Mouse (Mus musculus) limb, embryonic 10.5 days (tissue): ENCODE measurements at regions not wholly inside any gene's neighbourhood (a gene's known extent, or its start where the extent isn't known, plus 50 kb on each side); places are given as distances from the start of the nearest gene placed in this dataset.

Experiments
- DNase-seq: peaks from one replicate; pipeline ENCODE4 v3.0.0-alpha.2; 2017; ENCODE audit warnings: low spot score
- H3K27ac ChIP-seq: fragments of 300-500 bp; sonication (generic); 2 replicates; pipeline ENCODE4 v1.5.1; 2016; ENCODE audit warnings: mild to moderate bottlenecking
- H3K27me3 ChIP-seq: fragments of 300-500 bp; sonication (generic); 2 replicates; pipeline ENCODE4 v1.6.1; 2016; ENCODE audit warnings: low read depth, mild to moderate bottlenecking; ENCODE audit not compliant: poor library complexity, severe bottlenecking
- H3K36me3 ChIP-seq: fragments of 300-500 bp; sonication (generic); 2 replicates; pipeline ENCODE4 v1.6.1; 2016; ENCODE audit warnings: mild to moderate bottlenecking, moderate library complexity
- H3K4me1 ChIP-seq: fragments of 300-500 bp; sonication (generic); 2 replicates; pipeline ENCODE4 v1.6.1; 2016
- H3K4me3 ChIP-seq: fragments of 300-500 bp; sonication (generic); 2 replicates; pipeline ENCODE4 v1.5.1; 2016; ENCODE audit warnings: mild to moderate bottlenecking, moderate library complexity
- H3K9me3 ChIP-seq: fragments of 300-500 bp; sonication (generic); replicated peaks from 2 replicates; pipeline ENCODE4 v1.6.1; 2016; ENCODE audit warnings: mild to moderate bottlenecking
- WGBS: fragments of 180-500 bp; shearing (Covaris S2); methylation state at CpG from one replicate; pipeline ENCODE4 v1.1.7; 2016; 5-methylcytosine and 5-hydroxymethylcytosine counted together

- DNase-seq: no peak
- Histone ChIP-seq H3K9me3 (no peaks in the 10 kb centered on the region), H3K27ac (peak overlapping the region; percentile 25; the same call in 1 of the 2 replicates), H3K27me3 (no peaks in the 10 kb centered on the region), H3K36me3 (no peaks in the 10 kb centered on the region), H3K4me3 (no peak overlapping the region), H3K4me1 (peaks cover 72% of the 10 kb centered on the region)
- WGBS: 78% methylated on average over 9 of the region's 9 CpGs
These were observed 335.1 kb downstream of the Rnd3 start for GRCm38 (mm10) chr2:50813568-50814461.

DNA sequence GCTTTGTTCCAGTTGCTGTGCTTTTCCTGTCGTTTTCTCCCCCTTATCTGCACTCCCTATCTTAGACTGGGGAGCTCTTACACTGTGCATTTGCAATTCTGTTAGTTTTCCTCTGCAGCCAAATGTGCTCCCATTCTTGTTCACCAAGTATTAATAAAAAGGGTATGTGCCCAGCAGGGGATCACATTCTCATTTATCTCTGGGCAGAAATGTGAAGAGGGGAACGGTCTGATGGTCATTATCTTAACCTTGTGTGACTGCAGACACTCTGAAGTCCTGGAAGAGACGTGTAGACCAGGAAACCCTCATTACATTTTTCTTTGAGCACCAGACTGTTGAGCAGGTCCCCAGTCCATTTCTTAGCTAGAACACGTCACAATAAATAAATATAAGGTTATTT lies 336.6 kb downstream of the Rnd3 start:
- 35% methylated on average over 4 of the region's 4 CpGs for WGBS
- Histone ChIP-seq H3K27me3 (no peaks in the 10 kb centered on the region), H3K36me3 (no peaks in the 10 kb centered on the region), H3K9me3 (no peaks in the 10 kb centered on the region), H3K4me1 (peaks cover 71% of the 10 kb centered on the region), H3K27ac (peak overlapping the region; percentile 7; the same call in 1 of the 2 replicates), H3K4me3 (no peak overlapping the region)
- DNase-seq: no peak

GRCm38 (mm10) chr2:50810336-50811066 lies 338.4 kb downstream of the Rnd3 start:
- no peak for DNase-seq
- 20% methylated on average over 5 of the region's 5 CpGs for WGBS
- H3K4me3 ChIP-seq: no peak overlapping the region
- H3K27me3 ChIP-seq: no peaks in the 10 kb centered on the region
- peaks cover 55% of the 10 kb centered on the region for H3K4me1 ChIP-seq
- H3K9me3 ChIP-seq: no peaks in the 10 kb centered on the region
- peak overlapping the region; percentile 74 for H3K27ac ChIP-seq
- no peaks in the 10 kb centered on the region for H3K36me3 ChIP-seq

DNA sequence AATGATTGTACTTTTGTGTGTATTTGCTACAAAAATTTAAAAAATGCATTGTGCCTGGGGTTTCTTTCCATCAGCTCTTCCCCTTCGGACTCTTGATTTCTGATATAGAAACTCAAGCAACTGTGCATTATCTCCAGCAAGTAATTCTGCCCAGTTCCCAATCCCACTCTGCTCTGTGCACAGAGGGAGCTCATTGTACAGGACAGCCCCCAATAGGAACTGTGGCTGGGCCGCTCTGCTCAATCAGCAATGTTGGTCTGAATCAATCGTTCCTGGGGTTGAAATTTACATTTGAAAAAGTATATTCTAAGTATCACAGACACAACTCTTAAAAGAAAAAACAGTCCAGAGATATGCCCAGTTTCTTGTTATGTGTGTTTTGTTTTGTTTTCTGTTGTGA lies 339.1 kb downstream of the Rnd3 start:
- WGBS: 67% methylated on average over 3 of the region's 3 CpGs
- no peak for DNase-seq
- Histone ChIP-seq H3K4me3 (no peak overlapping the region), H3K27ac (no peak overlapping the region), H3K4me1 (peaks cover 50% of the 10 kb centered on the region), H3K9me3 (no peaks in the 10 kb centered on the region), H3K27me3 (no peaks in the 10 kb centered on the region), H3K36me3 (no peaks in the 10 kb centered on the region)

GRCm38 (mm10) chr2:50807162-50807960 lies 341.6 kb downstream of the Rnd3 start:
- no peak overlapping the region for H3K4me3 ChIP-seq
- no peak overlapping the region for H3K27ac ChIP-seq
- no peaks in the 10 kb centered on the region for H3K36me3 ChIP-seq
- H3K9me3 ChIP-seq: no peaks in the 10 kb centered on the region
- no peak for DNase-seq
- WGBS: 91% methylated on average over 6 of the region's 6 CpGs
- peaks cover 26% of the 10 kb centered on the region for H3K4me1 ChIP-seq
- H3K27me3 ChIP-seq: no peaks in the 10 kb centered on the region

GRCm38 (mm10) chr2:50805645-50806044 lies 343.3 kb downstream of the Rnd3 start:
- DNase-seq: no peak
- Histone ChIP-seq H3K9me3 (no peaks in the 10 kb centered on the region), H3K27ac (no peak overlapping the region), H3K27me3 (no peaks in the 10 kb centered on the region), H3K4me1 (peaks cover 8% of the 10 kb centered on the region), H3K36me3 (no peaks in the 10 kb centered on the region), H3K4me3 (no peak overlapping the region)
- WGBS: 83% methylated on average over 3 of the region's 3 CpGs

DNA sequence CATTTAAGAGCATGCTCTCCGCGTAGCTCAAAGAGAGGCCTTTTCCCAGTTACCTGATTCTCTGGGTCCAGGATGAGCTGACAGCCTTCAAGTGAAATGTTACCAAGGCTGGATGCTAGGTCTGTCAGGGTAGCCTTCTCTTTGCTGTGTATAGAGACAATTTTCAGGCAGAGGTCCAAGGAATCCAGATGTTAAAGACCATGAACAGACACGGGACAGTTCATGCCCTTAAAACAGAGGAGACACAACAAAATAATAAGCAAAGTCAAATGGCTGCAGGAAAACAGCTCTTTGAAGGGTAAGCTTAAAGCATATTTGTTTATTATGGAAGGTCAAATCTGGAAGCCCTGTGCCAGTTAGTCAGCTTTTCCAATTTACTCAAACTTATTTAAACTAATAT lies 352.8 kb downstream of the Rnd3 start:
- no peak overlapping the region for H3K27ac ChIP-seq
- H3K4me3 ChIP-seq: no peak overlapping the region
- H3K27me3 ChIP-seq: no peaks in the 10 kb centered on the region
- no peak for DNase-seq
- no peaks in the 10 kb centered on the region; the same call in 1 of the 2 replicates for H3K9me3 ChIP-seq
- 0 out of 2 replicates have a peak, but pooled peaks cover 4% of the 10 kb centered on the region for H3K36me3 ChIP-seq
- peaks cover 21% of the 10 kb centered on the region for H3K4me1 ChIP-seq
- 88% methylated on average over 3 of the region's 3 CpGs for WGBS

DNA sequence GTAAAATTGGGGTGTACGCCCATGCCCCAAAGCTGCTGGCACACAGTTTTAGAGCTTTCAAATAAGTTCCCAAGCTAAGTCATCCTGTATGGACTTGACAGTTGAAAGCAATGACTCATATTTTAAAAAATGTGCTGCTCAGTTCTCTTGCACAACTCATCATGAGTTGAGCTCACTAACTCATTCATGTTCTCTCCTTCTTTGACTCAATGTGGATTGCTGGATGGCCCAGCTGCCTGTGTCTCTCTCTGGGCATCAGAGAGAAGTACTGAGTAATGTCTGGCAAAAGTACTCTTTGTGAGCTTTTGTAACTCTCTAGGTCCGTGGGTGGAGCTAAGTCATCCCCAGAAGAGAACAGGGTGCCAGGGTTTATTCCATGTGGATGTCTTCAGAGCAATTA lies 355.3 kb downstream of the Rnd3 start:
- Histone ChIP-seq H3K27me3 (no peaks in the 10 kb centered on the region), H3K27ac (no peak overlapping the region; the same call in 1 of the 2 replicates), H3K4me3 (no peak overlapping the region), H3K4me1 (peaks cover 32% of the 10 kb centered on the region), H3K36me3 (0 out of 2 replicates have a peak, but pooled peaks cover 4% of the 10 kb centered on the region), H3K9me3 (no peaks in the 10 kb centered on the region; the same call in 1 of the 2 replicates)
- WGBS: 79% methylated on average over 2 of the region's 2 CpGs
- DNase-seq: no peak

DNA sequence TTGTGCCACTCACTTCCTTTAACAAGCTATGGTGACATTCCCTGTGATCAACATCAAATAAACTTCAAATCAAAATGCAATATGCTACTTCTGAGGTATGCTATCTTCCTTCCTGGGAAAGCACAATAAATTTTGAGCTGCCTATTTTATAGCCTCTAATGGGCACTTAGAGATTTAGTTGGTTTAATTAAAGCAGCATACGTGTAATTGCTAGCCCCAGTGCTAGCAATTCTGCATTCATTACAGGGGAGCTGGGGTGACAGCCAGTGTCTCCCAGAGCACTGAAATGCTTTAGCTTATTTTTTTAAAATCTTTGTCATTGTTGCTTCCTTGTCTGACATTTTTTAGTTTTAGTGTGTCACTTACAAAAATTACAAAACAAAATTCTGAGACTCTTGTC lies 355.8 kb downstream of the Rnd3 start:
- DNase-seq: no peak
- Histone ChIP-seq H3K4me3 (no peak overlapping the region), H3K27me3 (no peaks in the 10 kb centered on the region), H3K27ac (no peak overlapping the region; the same call in 1 of the 2 replicates), H3K4me1 (peaks cover 35% of the 10 kb centered on the region), H3K36me3 (0 out of 2 replicates have a peak, but pooled peaks cover 4% of the 10 kb centered on the region), H3K9me3 (no peaks in the 10 kb centered on the region; the same call in 1 of the 2 replicates)
- WGBS: 21% methylated on average over 1 of the region's 1 CpGs

DNA sequence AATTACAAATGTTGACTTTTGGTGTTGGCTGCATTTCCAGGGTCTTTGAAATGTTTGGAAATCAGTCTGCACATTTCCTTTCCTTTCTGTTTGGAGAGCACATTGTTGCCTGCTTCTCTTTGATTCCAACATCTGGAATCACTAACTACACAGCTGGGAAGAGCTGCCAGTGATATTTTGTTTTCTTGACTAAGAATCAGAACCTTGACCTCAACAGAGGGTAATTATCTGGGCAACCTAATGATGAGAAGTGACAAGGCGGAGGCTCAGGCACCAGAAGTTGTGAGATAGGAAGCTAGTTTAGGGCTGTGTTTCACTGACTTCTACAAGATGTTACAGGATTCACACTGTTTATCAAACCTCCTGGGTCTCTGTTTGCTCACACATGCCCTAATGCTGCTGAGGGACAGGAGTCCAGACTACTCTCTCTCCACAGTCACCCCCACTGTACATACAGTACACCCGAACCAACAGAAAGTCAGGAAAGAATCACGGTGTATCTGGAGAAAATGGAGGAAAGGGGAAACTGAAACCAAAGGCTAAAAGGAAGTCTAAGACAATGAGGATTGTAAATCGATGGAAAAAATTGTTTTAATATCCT lies 359.8 kb downstream of the Rnd3 start:
- peak; percentile 49 for DNase-seq
- H3K36me3 ChIP-seq: 0 out of 2 replicates have a peak, but pooled peaks cover 4% of the 10 kb centered on the region
- H3K4me3 ChIP-seq: no peak overlapping the region
- WGBS: 45% methylated on average over 4 of the region's 4 CpGs
- peaks cover 28% of the 10 kb centered on the region for H3K4me1 ChIP-seq
- no peaks in the 10 kb centered on the region; the same call in 1 of the 2 replicates for H3K9me3 ChIP-seq
- peak overlapping the region; percentile 72 for H3K27ac ChIP-seq
- no peaks in the 10 kb centered on the region for H3K27me3 ChIP-seq

- Histone ChIP-seq H3K27ac (no peak overlapping the region), H3K36me3 (no peaks in the 10 kb centered on the region), H3K4me1 (no peaks in the 10 kb centered on the region), H3K9me3 (no peaks in the 10 kb centered on the region), H3K27me3 (no peaks in the 10 kb centered on the region), H3K4me3 (no peak overlapping the region)
- no peak for DNase-seq
- 90% methylated on average over 8 of the region's 8 CpGs for WGBS
These were observed 376.8 kb downstream of the Rnd3 start for GRCm38 (mm10) chr2:50772101-50772500.

GRCm38 (mm10) chr2:50759016-50759415 lies 389.9 kb downstream of the Rnd3 start:
- 91% methylated on average over 2 of the region's 2 CpGs for WGBS
- Histone ChIP-seq H3K36me3 (no peaks in the 10 kb centered on the region), H3K9me3 (no peaks in the 10 kb centered on the region), H3K27me3 (no peaks in the 10 kb centered on the region), H3K27ac (no peak overlapping the region), H3K4me3 (no peak overlapping the region), H3K4me1 (no peaks in the 10 kb centered on the region)
- DNase-seq: no peak
